Mouse (Mus musculus): ENCODE measurements around the gene Ascc3.

DNA sequence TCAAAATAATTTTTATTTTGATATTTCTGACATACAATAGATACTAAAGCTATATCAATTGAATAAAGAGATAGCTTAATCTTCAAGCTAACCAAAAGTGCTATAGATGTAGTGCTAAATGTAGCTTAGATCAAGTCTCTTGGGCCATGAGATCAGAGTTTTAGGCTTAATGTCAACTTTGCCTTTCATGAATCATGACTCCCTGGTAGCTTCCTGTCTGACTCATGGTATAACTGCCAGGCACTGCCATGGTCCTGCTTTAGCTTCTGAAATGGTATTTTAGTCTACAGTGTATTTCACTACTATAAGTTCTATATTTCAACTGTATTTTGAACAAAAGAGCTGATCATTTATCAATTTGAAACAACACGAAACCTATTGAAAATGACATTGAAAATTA lies 5.9 kb upstream of the Ascc3 start:
- TF ChIP-seq CTCF (IDR thresholded peaks at IDR 0.05; ENCODE audit: control insufficient read depth, insufficient read depth, insufficient replicate concordance, low read depth, low read length) (no peak), POLR2A (IDR thresholded peaks at IDR 0.05; ENCODE audit: control insufficient read depth, low read depth, low read length) (no peak)
